In genomic region chr7:80860729-80861274, GRCm38 (mm10) we compare ENCODE assay signal across 8 mouse cellular contexts. TPM values are rescaled to one million over a fixed set of nuclear protein-coding genes. Genes with fewer than 3 reads are reported as not detected.
DNase-seq lines count a peak whose midpoint lies in the region; ATAC-seq and TF ChIP-seq lines count a peak whose summit lies in the region.

Gene Zscan2 (plus strand): TSS chr7:80860920.

- H3K4me1 ChIP-seq in ES-E14 (ENCODE audit: control insufficient read depth in 2 of 2, insufficient read depth in 2 of 2, low read length in 2 of 2, poor library complexity in 1 of 2), result peaks cover 0 to 6% of the 10 kb centered on the region in 2 experiments; a peak in 1 of 4 replicates
- peaks cover 42% of the 10 kb centered on the region for H3K4me1 ChIP-seq in forebrain, embryonic 15.5 days
- H3K4me1 ChIP-seq in lung, adult 2 months (ENCODE audit: control insufficient read depth, insufficient read depth, low read length), result peaks cover 18% of the 10 kb centered on the region

- WGBS in forebrain, embryonic 15.5 days, result under 1% methylated on average over 40 of the region's 40 CpGs
- under 1% methylated on average over 40 of the region's 40 CpGs for WGBS in lung, adult 2 months

- peak; percentile 93 for DNase-seq in ES-E14 (ENCODE audit: low read depth, low spot score)
- peak; percentile 92 for DNase-seq in cerebellum, adult 11-12 months
- DNase-seq in heart, postnatal 25 days (ENCODE audit: low spot score), result peak; percentile 87
- DNase-seq in layer of hippocampus, adult 18-20 months (ENCODE audit: low spot score in 2 of 2), result peak; percentile 88 to 95
- peak; percentile 94 for DNase-seq in lung, adult 2 months
- DNase-seq in thymus, adult 18-20 months, result peak; percentile 87 to 91

- peak within 1 kb of the TSS; percentile 61 for H3K9ac ChIP-seq in ES-E14 (ENCODE audit: insufficient read depth, low read depth, low read length, poor library complexity, severe bottlenecking)
- peak within 1 kb of the TSS; percentile 91 for H3K9ac ChIP-seq in forebrain, embryonic 15.5 days (replicated peaks)

- TF ChIP-seq POLR2A in lung, adult 2 months (IDR thresholded peaks at IDR 0.05; ENCODE audit: borderline replicate concordance, extremely low read depth, low read depth, low read length), result peak; percentile 44; the same call in 1 of the 2 replicates

- peak within 1 kb of the TSS; percentile 76 for H3K4me2 ChIP-seq in forebrain, embryonic 15.5 days (replicated peaks)

- in situ Hi-C loops in ES-E14 (cut with MboI; ENCODE audit: low sequenced_read_pairs in 2 of 2, unreplicated experiment in 2 of 2), result no loop called here

- ATAC-seq in forebrain, embryonic 15.5 days (replicated peaks), result peak; percentile 98
- ATAC-seq in neutrophil, adult 5-6 weeks (ENCODE audit: extremely low read depth, insufficient number of reproducible peaks, low FRiP score, poor library complexity, severe bottlenecking), result peak; percentile 95

- H3K27me3 ChIP-seq in forebrain, embryonic 15.5 days, result no peaks in the 10 kb centered on the region

- no peaks in the 10 kb centered on the region for H3K9me3 ChIP-seq in ES-E14 (ENCODE audit: control insufficient read depth, insufficient read depth, low read depth, low read length)
- H3K9me3 ChIP-seq in forebrain, embryonic 15.5 days, result no peaks in the 10 kb centered on the region

- H3K27ac ChIP-seq in ES-E14 (ENCODE audit: insufficient read depth, low read depth, low read length, poor library complexity, severe bottlenecking), result no peak within 1 kb of the TSS
- H3K27ac ChIP-seq in forebrain, embryonic 15.5 days (replicated peaks), result peak within 1 kb of the TSS; percentile 87

- no peaks in the 10 kb centered on the region for H3K36me3 ChIP-seq in ES-E14 (ENCODE audit: control insufficient read depth, insufficient read depth, low read length, poor library complexity, severe bottlenecking)
- H3K36me3 ChIP-seq in forebrain, embryonic 15.5 days, result peaks cover 15% of the 10 kb centered on the region

- intact Hi-C loops in heart, postnatal 25 days (cut with DNase I), result loop anchor here (5.0 to 10.0 kb wide), 2 partner anchors 201 to 484 kb away; partner anchors contain the start of gene Rps17

- TF ChIP-seq CTCF in lung, adult 2 months (IDR thresholded peaks at IDR 0.05; ENCODE audit: insufficient read depth, low read length), result no peak

- peak within 1 kb of the TSS; percentile 91 to 96 for H3K4me3 ChIP-seq in ES-E14 (ENCODE audit: insufficient read depth in 1 of 2, low read depth in 1 of 2, low read length in 2 of 2, poor library complexity in 1 of 2, severe bottlenecking in 1 of 2)
- H3K4me3 ChIP-seq in forebrain, embryonic 15.5 days, result peak within 1 kb of the TSS; percentile 60
- H3K4me3 ChIP-seq in lung, adult 2 months (replicated peaks; ENCODE audit: extremely low read depth, low read depth, low read length), result peak within 1 kb of the TSS; percentile 92

TF ChIP-seq in ES-E14, 5 proteins besides CTCF, POLR2A, EP300 and RAD21:
- TF ChIP-seq MAFK (IDR thresholded peaks at IDR 0.05; ENCODE audit: insufficient read depth, low read depth, low read length) (no peak), HCFC1 (IDR thresholded peaks at IDR 0.05; ENCODE audit: borderline replicate concordance, insufficient read depth, low read length) (peak; percentile 92), ZC3H11A (IDR thresholded peaks at IDR 0.05; ENCODE audit: borderline replicate concordance, low read depth, low read length) (no peak), CHD2 (IDR thresholded peaks at IDR 0.05; ENCODE audit: low read depth, low read length) (0 out of 2 replicates have a peak, but pooled peaks have one; percentile 53), ZNF384 (IDR thresholded peaks at IDR 0.05; ENCODE audit: low read depth, low read length) (no peak)

RNA-seq across cellular contexts. Expression of gene Zscan2, which starts in this region (rescaled TPM):
- 2.3 and 2.4 TPM in 2 replicates for total RNA-seq in ES-E14 (2012; rRNA removed)
- polyA plus RNA-seq in forebrain, embryonic 15.5 days (2015; fragmentation: Nextera tagmentation; extraction: Ambion mirVana), result 4.6 and 5.9 TPM in 2 replicates
- total RNA-seq in heart, postnatal 25 days (2021), result 1 to 10 TPM; 5.4 to 6.1 TPM
- total RNA-seq in layer of hippocampus, adult 18-20 months (2021), result 10 to 100 TPM; 14.7 to 16.3 TPM
- polyA plus RNA-seq in lung, adult 2 months (2012; rRNA removed), result 5.5 and 6.2 TPM in 2 replicates
- 10.8 TPM in 2 replicates for total RNA-seq in neutrophil, adult 5-6 weeks (2017)
